Mouse (Mus musculus) myocyte (in vitro differentiated cells): ENCODE measurements around the gene Emg1.

Experiments
- CEBPB ChIP-seq: IDR thresholded peaks from 2 replicates; pipeline ENCODE4 v1.6.1; 2011; ENCODE audit warnings: mild to moderate bottlenecking, moderate library complexity; ENCODE audit not compliant: poor library complexity, insufficient read depth, severe bottlenecking
- MAX ChIP-seq: IDR thresholded peaks from one replicate; pipeline ENCODE4 v1.6.1; 2011; ENCODE audit warnings: low read depth, mild to moderate bottlenecking, control low read depth
- MYOD1 ChIP-seq, 3 experiments: IDR thresholded peaks; one replicate each; pipeline ENCODE4 v1.6.1; 2011; ENCODE audit warnings: control low read depth in 2 of 3, low read depth in 2 of 3, mild to moderate bottlenecking in 2 of 3, moderate library complexity in 1 of 3; ENCODE audit not compliant: insufficient read length in 2 of 3, control insufficient read depth in 1 of 3
- MYOG ChIP-seq, 3 experiments: IDR thresholded peaks; one replicate each; pipeline ENCODE4 v1.6.1; 2011; ENCODE audit warnings: control low read depth in 2 of 3, low read depth in 2 of 3, mild to moderate bottlenecking in 2 of 3; ENCODE audit not compliant: insufficient read length in 2 of 3, control insufficient read depth in 1 of 3, insufficient read depth in 1 of 3
- POLR2A ChIP-seq: IDR thresholded peaks from one replicate; pipeline ENCODE4 v1.6.1; 2011; ENCODE audit warnings: low read depth, mild to moderate bottlenecking, control low read depth, moderate library complexity; ENCODE audit not compliant: insufficient read length
- SRF ChIP-seq: IDR thresholded peaks from one replicate; pipeline ENCODE4 v1.6.1; 2011; ENCODE audit warnings: low read depth; ENCODE audit not compliant: control insufficient read depth, insufficient read length
- TCF12 ChIP-seq: IDR thresholded peaks from one replicate; pipeline ENCODE4 v1.6.1; 2011; ENCODE audit warnings: mild to moderate bottlenecking, control low read depth; ENCODE audit not compliant: poor library complexity, insufficient read depth, severe bottlenecking
- USF1 ChIP-seq: IDR thresholded peaks from one replicate; pipeline ENCODE4 v1.6.1; 2011; ENCODE audit warnings: low read depth, mild to moderate bottlenecking, control low read depth, moderate library complexity

DNA sequence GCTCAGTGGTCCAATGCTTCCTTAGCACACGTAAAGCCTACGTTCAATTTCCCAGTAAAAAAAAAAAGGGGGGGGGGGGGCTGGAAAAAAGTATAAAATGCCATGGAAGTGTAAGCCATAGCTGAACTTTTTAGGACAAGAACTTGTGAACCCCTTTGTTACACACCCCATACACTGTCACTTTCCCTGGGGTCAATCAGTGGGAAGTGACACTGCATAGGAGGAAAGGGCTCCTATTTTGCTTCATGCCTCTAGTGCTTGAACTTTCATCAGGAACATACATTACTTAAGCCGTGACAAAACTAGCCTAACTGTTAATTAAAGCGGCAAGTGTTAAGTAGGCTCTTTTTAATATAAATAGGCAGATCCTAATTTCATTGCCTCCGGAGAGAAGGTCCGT lies 50.0 kb downstream of the Emg1 start:
- TF ChIP-seq SRF = no peak
- TF ChIP-seq POLR2A = no peak
- no peak for TF ChIP-seq USF1
- TF ChIP-seq CEBPB = no peak
- no peak for TF ChIP-seq TCF12
- TF ChIP-seq MYOG (IDR thresholded peaks at IDR 0.05; ENCODE audit: control insufficient read depth in 1 of 3, insufficient read depth in 1 of 3, insufficient read length in 2 of 3, low read depth in 2 of 3) = no peak
- no peak for TF ChIP-seq MAX
- TF ChIP-seq MYOD1 (IDR thresholded peaks at IDR 0.05; ENCODE audit: control insufficient read depth in 1 of 3, insufficient read length in 2 of 3, low read depth in 2 of 3) = no peak
